Comparison of ENCODE assay signal across 8 mouse cellular contexts in the genomic region with DNA sequence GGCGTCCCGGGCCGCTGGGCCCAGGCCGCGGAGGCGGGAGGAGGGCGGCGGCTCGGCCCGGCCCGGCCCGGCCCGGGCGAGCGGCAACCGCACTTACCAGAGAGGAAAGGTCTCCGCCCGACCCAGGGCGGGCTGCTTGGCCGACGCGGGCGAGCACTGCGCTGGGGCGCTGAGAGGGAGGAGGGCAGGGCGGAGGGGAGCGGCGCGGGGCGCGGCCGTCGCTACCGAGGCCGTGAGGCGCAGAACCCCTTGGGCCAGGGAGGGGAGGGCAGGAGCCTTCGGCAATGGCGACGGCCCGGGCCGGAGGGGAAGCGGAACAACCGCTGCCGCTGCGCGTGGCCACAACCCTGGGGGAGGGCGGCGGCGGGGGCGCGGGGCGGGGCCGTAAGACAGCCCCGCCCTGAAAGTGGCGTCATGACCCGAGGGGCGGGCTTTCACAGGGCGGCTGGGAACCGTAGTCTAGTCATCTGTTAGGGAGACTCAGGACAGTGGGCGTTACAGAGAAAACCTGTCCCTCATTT. TPM values are rescaled to one million over a fixed set of nuclear protein-coding genes. Genes with fewer than 3 reads are reported as not detected.
DNase-seq lines count a peak whose midpoint lies in the region; ATAC-seq and TF ChIP-seq lines count a peak whose summit lies in the region.

Pak2 (minus strand) TSS at position 352 of the 521 bp plus-strand sequence.

- CTCF ChIA-PET in Patski (lab: Charles Lee): interaction anchor here (1.0 kb wide), 1 partner anchor 38 kb away, joined by 3 read pairs; no protein-coding TSS in a partner anchor

- H3K4me2 ChIP-seq in hindbrain, embryonic 14.5 days (replicated peaks): peak within 1 kb of the TSS; percentile 56

- peak; percentile 93 for ATAC-seq in Patski
- ATAC-seq in hindbrain, embryonic 14.5 days (ENCODE audit: low FRiP score): peak; percentile 95

- H3K27me3 ChIP-seq in Patski: no peaks in the 10 kb centered on the region
- no peaks in the 10 kb centered on the region for H3K27me3 ChIP-seq in hindbrain, embryonic 14.5 days (ENCODE audit: control insufficient read depth, insufficient read depth, low read length)

- in situ Hi-C loops in Patski (cut with MboI; ENCODE audit: low pct_unique_long_range_greater_than_20kb): no loop called here

- peak within 1 kb of the TSS; percentile 94 for H3K4me3 ChIP-seq in hindbrain, embryonic 14.5 days (replicated peaks; ENCODE audit: low read length)

- DNase-seq in Patski (ENCODE audit: low read depth, low spot score): no peak
- DNase-seq in cerebellum, postnatal 14 days: peak; percentile 89 to 91
- peak; percentile 57 to 67 for DNase-seq in frontal cortex, postnatal 25 days (ENCODE audit: low spot score in 2 of 2)
- peak; percentile 91 for DNase-seq in hindbrain, embryonic 14.5 days (ENCODE audit: low spot score)
- peak; percentile 57 for DNase-seq in left cerebral cortex, adult 11 months (ENCODE audit: low spot score)
- DNase-seq in lung, postnatal 4 days: peak; percentile 92 to 94
- peak; percentile 67 for DNase-seq in retina, postnatal 7 days (ENCODE audit: low read depth, low spot score)
- peak; percentile 92 for DNase-seq in urinary bladder, adult 2 months (ENCODE audit: low spot score)

- H3K4me1 ChIP-seq in hindbrain, embryonic 14.5 days (replicated peaks; ENCODE audit: control insufficient read depth, insufficient read depth, low read length): peaks cover 21% of the 10 kb centered on the region

- under 1% methylated on average over 36 of the region's 60 CpGs for WGBS in hindbrain, embryonic 14.5 days

- H3K9me3 ChIP-seq in hindbrain, embryonic 14.5 days (ENCODE audit: control insufficient read depth, low read length): no peaks in the 10 kb centered on the region

- POLR2A ChIA-PET in Patski (lab: Charles Lee): no interaction called here

- TF ChIP-seq CTCF in Patski (IDR thresholded peaks at IDR 0.05): no peak

- peak within 1 kb of the TSS; percentile 92 for H3K27ac ChIP-seq in hindbrain, embryonic 14.5 days

- peaks cover 7% of the 10 kb centered on the region for H3K36me3 ChIP-seq in hindbrain, embryonic 14.5 days (replicated peaks; ENCODE audit: control insufficient read depth, insufficient read depth)

- H3K9ac ChIP-seq in hindbrain, embryonic 14.5 days: peak within 1 kb of the TSS; percentile 94

RNA-seq across cellular contexts. Expression of gene Pak2, which starts in this region (rescaled TPM):
- polyA plus RNA-seq in Patski (2021): 55.7 TPM
- 30.6 and 34.5 TPM in 2 replicates for polyA plus RNA-seq in hindbrain, embryonic 14.5 days (2014; fragmentation: Nextera tagmentation; extraction: Ambion mirVana)
- polyA plus RNA-seq in urinary bladder, adult 2 months (2012; rRNA removed): 31.4 and 36.0 TPM in 2 replicates
